Mouse (Mus musculus) kidney, embryonic 14.5 days (tissue): ENCODE measurements around the gene Acly. TPM values are rescaled to one million over a fixed set of nuclear protein-coding genes. Genes with fewer than 3 reads are reported as not detected.
A peak's percentile ranks its signal among the peaks of the same experiment; 100 is the strongest.

ENCODE experiments used
- ATAC-seq: fragments of 200-750 bp; cut with Nextera tagmentation; 2 replicates; pipeline ENCODE4 v1.8.0; 2017; ENCODE audit warnings: moderate number of reproducible peaks, mild to moderate bottlenecking, moderate TSS enrichment, moderate library complexity; ENCODE audit not compliant: low FRiP score, low TSS enrichment
- H3K27ac ChIP-seq: fragments of 300-500 bp; sonication (generic); 2 replicates; pipeline ENCODE4 v1.5.1; 2014; ENCODE audit warnings: low read depth, mild to moderate bottlenecking, low read length, moderate library complexity, mixed read lengths
- H3K27me3 ChIP-seq: fragments of 300-500 bp; sonication (generic); 2 replicates; pipeline ENCODE4 v1.6.1; 2014; ENCODE audit warnings: mild to moderate bottlenecking, low read length; ENCODE audit not compliant: control insufficient read depth, insufficient read depth
- H3K36me3 ChIP-seq: fragments of 300-500 bp; sonication (generic); 2 replicates; pipeline ENCODE4 v1.6.1; 2014; ENCODE audit warnings: low read length, mixed read lengths; ENCODE audit not compliant: control insufficient read depth, insufficient read depth
- H3K4me1 ChIP-seq: fragments of 300-500 bp; sonication (generic); 2 replicates; pipeline ENCODE4 v1.6.1; 2014; ENCODE audit warnings: low read length, mixed read lengths; ENCODE audit not compliant: control insufficient read depth, insufficient read depth
- H3K4me2 ChIP-seq: fragments of 300-500 bp; sonication (generic); replicated peaks from 2 replicates; pipeline ENCODE4 v1.6.1; 2014; ENCODE audit warnings: low read depth, mild to moderate bottlenecking, low read length
- H3K4me3 ChIP-seq: fragments of 300-500 bp; sonication (generic); 2 replicates; pipeline ENCODE4 v1.5.1; 2014; ENCODE audit warnings: mild to moderate bottlenecking, low read length
- H3K9ac ChIP-seq: fragments of 300-500 bp; sonication (generic); 2 replicates; pipeline ENCODE4 v1.6.1; 2014; ENCODE audit warnings: low read depth, mild to moderate bottlenecking, low read length, moderate library complexity
- H3K9me3 ChIP-seq: fragments of 300-500 bp; sonication (generic); 2 replicates; pipeline ENCODE4 v1.6.1; 2016; ENCODE audit warnings: low read length; ENCODE audit not compliant: control insufficient read depth
- WGBS: fragments of 180-500 bp; shearing (Covaris S2); extraction: QIAGEN DNeasy Blood & Tissue Kit; methylation state at CpG from one replicate; pipeline ENCODE4 v1.1.7; 2014; 5-methylcytosine and 5-hydroxymethylcytosine counted together
- polyA plus RNA-seq: library from polyadenylated mRNA; unstranded; fragments of >200 nt; fragmentation: Nextera tagmentation; extraction: Ambion mirVana; gene quantifications from 2 replicates; pipeline ENCODE4 v1.2.1, GENCODE M21; 2014

Acly gene
- 70.1 and 158 TPM in 2 replicates for polyA plus RNA-seq

DNA sequence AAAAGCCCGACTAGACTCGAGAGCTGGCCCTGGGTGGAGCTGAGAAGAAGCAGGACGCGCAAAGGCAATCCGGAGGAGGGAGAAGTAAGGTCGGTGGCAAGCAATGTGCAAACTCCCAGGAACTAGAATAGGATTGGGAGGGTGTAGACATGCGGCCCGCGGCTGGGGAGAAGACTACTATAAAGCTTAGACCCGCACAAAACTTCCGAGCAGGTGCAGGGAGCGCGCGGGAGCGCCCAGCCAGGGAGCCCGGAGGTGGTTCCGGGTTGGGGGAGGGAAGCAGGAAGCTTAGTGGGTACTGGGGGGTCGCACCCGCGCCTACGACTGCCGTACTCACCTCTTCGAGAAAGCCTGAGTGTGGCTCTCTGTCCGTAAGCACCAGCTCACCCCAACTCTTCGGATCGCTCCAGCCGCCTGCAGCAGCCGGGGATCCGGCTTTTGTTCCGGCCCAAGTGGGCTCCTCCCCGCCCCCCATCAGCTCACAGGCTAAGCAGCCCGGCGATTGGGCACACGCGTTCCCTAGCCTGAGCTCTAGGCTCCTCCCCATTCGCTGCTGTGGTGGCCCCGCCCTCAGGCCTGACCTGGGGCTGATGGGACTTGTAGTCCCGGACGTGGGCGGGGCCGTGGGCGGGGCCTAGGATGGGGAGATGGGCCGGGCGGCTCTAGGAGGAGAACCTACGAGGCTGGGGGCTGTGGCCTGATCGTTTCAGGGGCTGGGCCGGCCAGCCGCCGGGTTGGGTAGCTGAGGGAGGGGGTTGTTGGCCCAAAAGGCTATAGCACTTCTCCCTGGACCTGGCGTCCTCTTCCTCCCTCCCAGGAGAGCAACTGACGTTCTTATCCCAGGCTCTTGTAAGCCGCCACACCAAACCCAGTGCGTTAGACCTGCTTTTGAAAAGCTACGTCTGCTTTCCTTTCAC is at the start of gene Acly:
Acly (minus strand) TSS at position 543 of the 917 bp plus-strand sequence.
- WGBS = under 1% methylated on average over 54 of the region's 54 CpGs
- H3K36me3 ChIP-seq = peaks cover 10% of the 10 kb centered on the region
- H3K9me3 ChIP-seq = no peaks in the 10 kb centered on the region
- peak within 1 kb of the TSS; percentile 87 for H3K9ac ChIP-seq
- H3K27me3 ChIP-seq = no peaks in the 10 kb centered on the region
- peak; percentile 98 for ATAC-seq
- H3K4me2 ChIP-seq = peak within 1 kb of the TSS; percentile 73
- H3K4me3 ChIP-seq = peak within 1 kb of the TSS; percentile 90
- peak within 1 kb of the TSS; percentile 93 for H3K27ac ChIP-seq
- peaks cover 23% of the 10 kb centered on the region for H3K4me1 ChIP-seq

GRCm38 (mm10) chr11:100576256-100576655 is 48.5 kb upstream of the Acly start:
- Histone ChIP-seq H3K4me2 (no peak overlapping the region), H3K4me3 (no peak overlapping the region)
- WGBS = 73% methylated on average over 21 of the region's 21 CpGs

GRCm38 (mm10) chr11:100575484-100575855 is 47.7 kb upstream of the Acly start:
- Histone ChIP-seq H3K27me3 (no peaks in the 10 kb centered on the region), H3K27ac (peak overlapping the region; percentile 13; the same call in 1 of the 2 replicates), H3K4me3 (peak overlapping the region; percentile 65), H3K9me3 (no peaks in the 10 kb centered on the region), H3K4me1 (0 out of 2 replicates have a peak, but pooled peaks cover 5% of the 10 kb centered on the region), H3K4me2 (peak overlapping the region; percentile 53), H3K36me3 (peaks cover 24% of the 10 kb centered on the region; the same call in 1 of the 2 replicates), H3K9ac (peak overlapping the region; percentile 53)
- ATAC-seq = no peak
- 42% methylated on average over 2 of the region's 2 CpGs for WGBS

More at GRCm38 (mm10) chr11:100576256-100576655, 48.5 kb upstream of the Acly start:
- Histone ChIP-seq H3K27ac (no peak overlapping the region), H3K36me3 (peaks cover 31% of the 10 kb centered on the region; the same call in 1 of the 2 replicates), H3K9me3 (no peaks in the 10 kb centered on the region), H3K4me1 (0 out of 2 replicates have a peak, but pooled peaks cover under 1% of the 10 kb centered on the region), H3K9ac (no peak overlapping the region), H3K27me3 (no peaks in the 10 kb centered on the region)
- no peak for ATAC-seq

- peak; percentile 79 for ATAC-seq
- peak within 1 kb of the TSS; percentile 65 for H3K4me3 ChIP-seq
- no peaks in the 10 kb centered on the region for H3K9me3 ChIP-seq
- peaks cover 19% of the 10 kb centered on the region; the same call in 1 of the 2 replicates for H3K36me3 ChIP-seq
- H3K27ac ChIP-seq = peak within 1 kb of the TSS; percentile 13; the same call in 1 of the 2 replicates
- peak within 1 kb of the TSS; percentile 53 for H3K9ac ChIP-seq
- 2% methylated on average over 47 of the region's 47 CpGs for WGBS
- H3K27me3 ChIP-seq = no peaks in the 10 kb centered on the region
- peak within 1 kb of the TSS; percentile 53 for H3K4me2 ChIP-seq
- H3K4me1 ChIP-seq = 0 out of 2 replicates have a peak, but pooled peaks cover 8% of the 10 kb centered on the region
These were observed 47.1 kb upstream of the Acly start, which contains the start of gene Cnp for GRCm38 (mm10) chr11:100574708-100575483. Cnp (plus strand) TSS chr11:100574904.

GRCm38 (mm10) chr11:100574188-100574587 is 46.4 kb upstream of the Acly start:
- WGBS = 77% methylated on average over 3 of the region's 3 CpGs
- H3K9ac ChIP-seq = no peak overlapping the region
- peaks cover 13% of the 10 kb centered on the region; the same call in 1 of the 2 replicates for H3K36me3 ChIP-seq
- H3K4me3 ChIP-seq = peak overlapping the region; percentile 65; the same call in 1 of the 2 replicates
- H3K27ac ChIP-seq = no peak overlapping the region
- no peak for ATAC-seq
- H3K4me2 ChIP-seq = peak overlapping the region; percentile 53
- H3K9me3 ChIP-seq = no peaks in the 10 kb centered on the region
- 0 out of 2 replicates have a peak, but pooled peaks cover 8% of the 10 kb centered on the region for H3K4me1 ChIP-seq
- H3K27me3 ChIP-seq = no peaks in the 10 kb centered on the region

- Histone ChIP-seq H3K9ac (peak overlapping the region; percentile 32; the same call in 1 of the 2 replicates), H3K36me3 (no peaks in the 10 kb centered on the region), H3K4me2 (peak overlapping the region; percentile 39), H3K27ac (no peak overlapping the region), H3K4me1 (0 out of 2 replicates have a peak, but pooled peaks cover 8% of the 10 kb centered on the region), H3K9me3 (no peaks in the 10 kb centered on the region), H3K4me3 (peak overlapping the region; percentile 5; the same call in 1 of the 2 replicates), H3K27me3 (no peaks in the 10 kb centered on the region)
- 8% methylated on average over 16 of the region's 16 CpGs for WGBS
- no peak; the same call in 1 of the 2 replicates for ATAC-seq
These were observed 43.4 kb upstream of the Acly start for GRCm38 (mm10) chr11:100571202-100571567.

- peak; percentile 41; the same call in 1 of the 2 replicates for ATAC-seq
- Histone ChIP-seq H3K9me3 (no peaks in the 10 kb centered on the region), H3K27ac (no peak overlapping the region), H3K9ac (no peak overlapping the region), H3K4me3 (peak overlapping the region; percentile 5; the same call in 1 of the 2 replicates), H3K36me3 (no peaks in the 10 kb centered on the region), H3K4me1 (0 out of 2 replicates have a peak, but pooled peaks cover 8% of the 10 kb centered on the region), H3K4me2 (peak overlapping the region; percentile 39), H3K27me3 (no peaks in the 10 kb centered on the region)
- 11% methylated on average over 8 of the region's 8 CpGs for WGBS
These were observed 42.8 kb upstream of the Acly start for GRCm38 (mm10) chr11:100570430-100571201.

DNA sequence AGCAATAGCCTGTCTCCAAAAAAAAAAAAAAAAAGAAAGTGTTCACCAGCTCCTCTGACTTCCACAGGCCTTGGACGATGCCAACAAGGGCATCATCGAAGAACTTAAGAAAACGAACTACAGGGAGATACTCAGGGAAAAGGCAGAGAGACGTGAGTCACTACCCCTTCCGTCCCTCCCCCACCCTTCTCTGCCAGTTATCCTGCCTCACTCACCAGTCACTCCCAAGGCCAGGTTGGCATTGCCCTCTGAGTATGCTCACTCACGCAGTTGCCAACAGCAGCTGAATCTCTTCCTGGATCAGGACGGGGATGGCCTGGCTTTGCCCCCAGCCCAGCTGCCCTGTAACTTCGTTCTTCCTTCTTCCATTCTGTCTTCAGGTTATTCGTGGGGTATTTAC is 42.0 kb upstream of the Acly start:
- H3K27me3 ChIP-seq = no peaks in the 10 kb centered on the region
- H3K4me2 ChIP-seq = no peak overlapping the region
- H3K4me3 ChIP-seq = no peak overlapping the region
- H3K9ac ChIP-seq = no peak overlapping the region
- H3K9me3 ChIP-seq = no peaks in the 10 kb centered on the region
- 0 out of 2 replicates have a peak, but pooled peaks cover 8% of the 10 kb centered on the region for H3K4me1 ChIP-seq
- H3K27ac ChIP-seq = no peak overlapping the region
- no peaks in the 10 kb centered on the region for H3K36me3 ChIP-seq
- 50% methylated on average over 9 of the region's 9 CpGs for WGBS
- ATAC-seq = no peak
